Mouse (Mus musculus) ZHBTc4 (cell line): Measurements from ENCODE around the gene Mfap1b.

ENCODE experiments used
- DNase-seq: peaks from one replicate; pipeline ENCODE4 v3.0.0-alpha.2; 2011; ENCODE audit warnings: low read depth, low spot score

Mfap1b gene

DNA sequence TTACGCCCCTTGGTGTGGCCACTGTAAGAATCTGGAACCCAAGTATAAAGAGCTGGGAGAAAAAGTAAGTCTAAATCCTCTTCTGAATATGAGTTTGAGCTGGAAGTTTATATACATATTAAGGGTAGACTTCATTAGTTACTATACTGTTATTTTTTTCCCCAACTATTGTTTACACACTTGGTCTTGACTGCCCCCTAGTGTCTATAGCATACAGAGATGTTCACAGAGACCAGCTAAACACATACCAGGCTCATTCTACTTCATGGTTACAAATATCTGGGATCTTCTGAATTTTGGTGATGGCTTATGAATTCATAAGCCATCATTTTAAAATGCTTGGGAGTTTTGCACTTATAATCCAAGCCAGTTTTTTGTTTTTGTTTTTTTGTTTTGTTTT, 39.0 kb downstream of the Mfap1b start:
- DNase-seq: peak; percentile 64

DNA sequence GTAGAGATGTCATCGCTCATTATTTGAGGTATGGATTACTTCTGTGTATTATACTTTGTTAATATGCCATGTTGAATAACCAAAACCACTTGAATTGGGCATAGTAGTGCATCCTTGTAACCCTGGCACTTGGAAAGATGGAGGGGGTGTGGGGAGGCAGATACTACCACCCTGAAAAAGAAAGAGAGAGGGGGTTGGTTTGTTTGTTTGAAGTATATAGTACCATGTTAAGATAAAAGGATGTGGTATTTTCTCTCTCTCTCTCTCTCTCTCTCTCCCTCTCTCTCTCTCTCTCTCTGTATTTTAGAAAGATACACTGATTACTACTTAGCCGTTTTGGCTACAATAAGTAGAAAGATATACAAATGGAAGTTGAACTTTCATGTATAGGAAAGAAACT, 48.0 kb downstream of the Mfap1b start:
- DNase-seq: no peak

DNA sequence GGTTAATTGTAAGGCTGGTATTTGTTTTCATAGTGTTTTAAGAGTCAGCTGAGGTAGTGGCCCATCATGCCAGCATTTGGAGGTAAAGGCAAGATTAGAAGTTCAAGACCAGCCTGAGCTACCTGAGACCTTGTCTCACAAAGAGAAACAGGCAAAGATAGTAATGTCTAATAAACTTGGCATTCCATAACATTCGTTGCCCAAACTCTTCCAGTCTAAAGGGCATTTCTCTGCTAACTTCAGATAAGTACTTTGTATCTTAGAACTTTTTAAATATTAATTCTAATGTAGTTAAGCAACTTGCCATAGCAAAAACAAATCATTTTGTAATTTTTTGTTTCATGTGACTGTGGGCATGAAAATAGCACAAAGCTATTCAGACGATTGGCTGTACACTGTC, 50.7 kb downstream of the Mfap1b start:
- no peak for DNase-seq

DNA sequence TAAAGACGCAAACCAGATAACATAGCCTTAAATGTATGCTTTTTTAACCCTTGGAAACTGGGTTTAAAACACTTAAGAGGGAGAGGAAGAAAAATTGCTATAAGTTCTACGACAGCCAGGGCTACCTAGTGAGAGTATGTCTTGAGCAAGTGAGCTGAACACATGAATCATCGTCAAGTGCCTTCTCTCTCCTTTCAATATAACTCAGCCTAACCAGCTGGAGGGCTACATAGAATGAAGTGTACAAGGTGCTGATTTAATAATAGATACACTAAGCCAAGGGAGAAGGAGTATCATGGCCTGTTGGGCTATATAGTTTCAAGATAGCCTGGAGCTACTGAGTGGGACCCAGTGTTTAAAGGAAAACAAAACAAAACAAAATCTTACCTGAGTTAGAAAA, 55.4 kb downstream of the Mfap1b start:
- DNase-seq: no peak

DNA sequence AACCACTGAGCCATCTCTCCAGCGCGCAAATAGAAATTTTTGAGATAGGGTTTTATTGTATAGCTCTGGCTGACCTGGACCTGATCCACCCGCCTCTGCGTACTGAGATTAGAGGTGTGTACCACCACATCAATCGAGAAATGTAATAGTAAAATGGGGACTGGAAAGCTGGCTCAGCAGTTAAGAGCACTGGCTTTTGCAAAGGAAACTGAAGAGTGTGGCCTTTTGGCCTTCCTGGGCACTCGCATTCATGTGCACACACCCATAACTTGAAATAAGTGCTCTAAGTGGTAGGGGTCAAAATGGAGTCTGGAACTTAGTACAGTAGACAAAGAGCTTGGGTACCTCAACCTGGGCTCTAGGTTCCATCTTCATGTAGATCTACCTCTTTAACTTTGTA, 57.5 kb downstream of the Mfap1b start:
- no peak for DNase-seq

DNA sequence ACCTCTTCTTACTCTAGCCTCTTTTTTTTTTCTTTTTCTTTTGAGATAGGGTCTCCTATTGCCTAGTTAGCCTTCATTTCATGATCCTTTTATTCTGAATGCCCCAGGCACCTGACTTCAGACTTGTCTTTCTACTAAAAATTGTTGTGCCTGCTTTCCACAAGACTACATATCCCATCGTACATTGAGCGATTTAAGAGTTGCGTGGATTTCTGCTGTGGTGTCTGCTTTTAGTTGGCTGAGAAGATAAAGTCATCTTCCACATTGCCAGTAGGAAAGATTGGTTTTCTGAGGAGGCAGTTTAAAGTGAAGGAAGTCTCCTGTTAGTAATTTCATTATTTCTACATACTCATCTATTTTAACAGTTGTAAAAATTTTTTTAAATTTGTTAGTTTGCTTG, 58.3 kb downstream of the Mfap1b start:
- no peak for DNase-seq

DNA sequence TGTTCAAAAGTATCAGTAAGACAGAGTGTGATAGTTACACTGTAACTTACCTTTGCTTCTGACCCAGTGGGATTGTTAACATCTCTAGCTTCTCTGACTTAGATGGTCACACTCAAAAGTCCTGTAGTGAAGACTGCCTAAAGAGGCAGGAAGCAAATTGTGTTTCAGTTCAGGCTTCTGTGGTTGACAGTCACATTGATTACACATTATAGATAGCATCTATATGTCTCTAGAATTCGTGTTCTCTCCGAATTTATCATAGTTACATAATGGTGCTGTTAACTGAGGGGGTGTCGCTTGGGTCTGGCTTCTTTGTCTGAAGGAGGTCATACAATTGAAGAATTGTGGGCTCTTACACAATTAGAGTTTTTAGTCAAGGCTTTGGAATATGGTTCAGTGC, 58.8 kb downstream of the Mfap1b start:
- DNase-seq: no peak

DNA sequence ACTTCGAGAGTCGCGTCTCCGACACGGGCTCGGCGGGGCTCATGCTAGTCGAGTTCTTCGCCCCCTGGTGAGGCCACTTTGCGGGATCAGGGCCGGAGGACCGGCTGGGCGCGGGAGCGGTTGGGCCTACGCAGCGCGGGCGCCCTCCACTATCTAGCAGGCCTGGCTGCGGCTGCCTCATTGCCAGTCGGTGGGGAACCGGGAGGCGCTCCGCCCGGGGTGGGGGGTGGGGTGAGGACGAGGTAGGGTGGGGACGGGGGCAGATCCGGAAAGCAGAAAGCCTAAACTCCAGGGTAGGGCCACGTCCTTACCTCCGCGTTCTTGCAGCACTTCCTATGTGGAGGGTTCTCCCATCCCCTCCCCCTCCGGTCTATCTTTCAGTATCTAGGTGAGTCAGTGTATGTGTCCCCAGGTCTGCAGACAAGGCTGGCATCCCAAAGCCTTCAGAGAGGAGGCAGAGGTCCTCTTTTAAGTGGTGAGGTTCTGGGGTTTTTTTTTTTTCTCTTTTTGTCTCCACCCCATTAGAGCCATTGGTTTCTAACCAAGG, 59.7 kb downstream of the Mfap1b start:
- peak; percentile 81 for DNase-seq

DNA sequence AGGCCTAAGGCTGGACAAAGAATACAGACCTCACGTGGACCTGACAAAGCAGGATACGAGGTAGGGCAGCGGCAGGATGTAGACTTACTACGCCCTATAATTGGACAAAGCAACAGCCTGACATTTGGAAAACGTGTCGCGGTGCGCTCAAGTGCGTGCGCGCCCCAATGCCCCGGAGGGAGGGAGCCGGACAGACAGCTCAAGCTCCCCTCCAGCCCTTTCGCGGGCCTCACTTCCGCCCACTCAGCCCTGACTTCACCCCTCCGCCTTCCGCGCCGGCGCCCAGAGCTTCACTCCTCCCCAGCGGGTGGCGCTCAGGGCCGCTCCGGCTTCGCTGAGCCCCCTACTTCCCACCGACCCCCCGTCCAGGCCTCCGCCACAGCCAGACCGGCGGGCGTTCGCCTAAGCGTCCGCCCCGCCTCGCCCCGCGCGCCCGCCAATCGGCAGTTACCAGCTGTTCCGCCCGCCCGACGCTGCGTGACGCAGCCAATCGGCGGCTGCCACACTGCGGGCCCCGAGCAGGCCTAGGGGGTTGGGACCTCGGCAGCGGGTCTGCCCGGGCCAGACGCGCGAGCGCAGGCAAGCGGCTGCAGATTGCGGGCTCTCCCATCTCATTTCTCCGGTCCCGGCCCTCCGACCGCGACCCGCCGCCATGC, 60.4 kb downstream of the Mfap1b start, which contains the start of the genes Pdia3 and Catsper2:
Gene Pdia3, plus strand, starts transcription at position 389 of the 656 bp plus-strand sequence.
Gene Catsper2, minus strand, starts transcription at position 406 of the 656 bp plus-strand sequence.
- peak; percentile 99 for DNase-seq

DNA sequence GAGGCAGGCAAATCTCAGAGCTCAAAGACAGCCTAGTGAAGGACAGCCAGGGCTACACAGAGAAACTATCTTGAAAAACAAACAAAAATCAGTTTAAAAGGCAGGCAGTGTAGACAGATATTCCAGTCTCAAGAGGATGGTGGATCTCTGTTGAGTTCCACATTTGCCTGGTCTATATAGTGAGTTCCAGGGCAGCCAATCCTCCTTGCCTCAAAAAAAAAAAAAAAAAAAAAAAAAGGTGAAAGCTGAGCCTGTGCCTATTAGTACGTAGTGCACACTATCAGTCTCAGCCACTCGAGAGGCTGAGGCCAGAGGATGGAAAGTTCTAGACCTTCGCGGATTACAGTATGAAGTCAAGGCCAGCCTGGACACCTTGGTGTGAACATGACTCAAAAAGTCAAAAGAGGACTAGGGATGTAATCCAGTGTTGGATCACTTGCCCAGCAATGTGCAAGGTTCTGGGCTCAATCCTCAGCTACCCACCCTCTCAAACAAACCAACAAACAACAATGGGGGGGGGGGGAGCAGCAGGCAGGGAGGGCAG, 61.0 kb downstream of the Mfap1b start:
- DNase-seq: no peak
